Mouse (Mus musculus): ENCODE measurements around the gene Rflnb.

The Rflnb gene

GRCm38 (mm10) chr11:76027139-76028071 lies at the start of gene Rflnb:
Rflnb (minus strand) TSS chr11:76027782.
- peak; percentile 91 for DNase-seq

GRCm38 (mm10) chr11:76077341-76077740 lies 49.8 kb upstream of the Rflnb start:
- no peak for DNase-seq

- DNase-seq: no peak
Observed at GRCm38 (mm10) chr11:76074296-76075093, 46.9 kb upstream of the Rflnb start.

- DNase-seq: no peak
Observed at GRCm38 (mm10) chr11:76069816-76070215, 42.2 kb upstream of the Rflnb start.

GRCm38 (mm10) chr11:76066563-76067156 lies 39.1 kb upstream of the Rflnb start:
- no peak for DNase-seq

- DNase-seq: no peak
Observed at GRCm38 (mm10) chr11:76065521-76066095, 38.0 kb upstream of the Rflnb start.

GRCm38 (mm10) chr11:76064411-76064810 lies 36.8 kb upstream of the Rflnb start:
- DNase-seq: no peak

- no peak for DNase-seq
Observed at GRCm38 (mm10) chr11:76060906-76061305, 33.3 kb upstream of the Rflnb start.

- peak; percentile 20 for DNase-seq
Observed at GRCm38 (mm10) chr11:76059971-76060370, 32.4 kb upstream of the Rflnb start.

GRCm38 (mm10) chr11:76056487-76056886 lies 28.9 kb upstream of the Rflnb start:
- DNase-seq: no peak

GRCm38 (mm10) chr11:76052496-76052895 lies 24.9 kb upstream of the Rflnb start:
- DNase-seq: no peak

GRCm38 (mm10) chr11:76050967-76051512 lies 23.5 kb upstream of the Rflnb start:
- DNase-seq: no peak

- no peak for DNase-seq
Observed at GRCm38 (mm10) chr11:76050509-76050908, 22.9 kb upstream of the Rflnb start.

GRCm38 (mm10) chr11:76045367-76045766 lies 17.8 kb upstream of the Rflnb start:
- DNase-seq: no peak

GRCm38 (mm10) chr11:76044468-76044867 lies 16.9 kb upstream of the Rflnb start:
- no peak for DNase-seq

GRCm38 (mm10) chr11:76042882-76043281 lies 15.3 kb upstream of the Rflnb start:
- DNase-seq: no peak

GRCm38 (mm10) chr11:76042041-76042638 lies 14.6 kb upstream of the Rflnb start:
- DNase-seq: no peak

GRCm38 (mm10) chr11:76040761-76041376 lies 13.3 kb upstream of the Rflnb start:
- no peak for DNase-seq

GRCm38 (mm10) chr11:76040106-76040505 lies 12.5 kb upstream of the Rflnb start:
- no peak for DNase-seq

GRCm38 (mm10) chr11:76039271-76040053 lies 11.9 kb upstream of the Rflnb start:
- no peak for DNase-seq

Data from retina, postnatal 1 day (tissue).